Mouse (Mus musculus): Measurements from ENCODE around the gene Insig1.

Gene Insig1

GRCm38 (mm10) chr5:28070828-28071455, at the start of gene Insig1:
Gene Insig1 (plus strand): TSS chr5:28071363.
- DNase-seq (ENCODE audit: low spot score in 2 of 2): peak; percentile 97 to 98

DNA sequence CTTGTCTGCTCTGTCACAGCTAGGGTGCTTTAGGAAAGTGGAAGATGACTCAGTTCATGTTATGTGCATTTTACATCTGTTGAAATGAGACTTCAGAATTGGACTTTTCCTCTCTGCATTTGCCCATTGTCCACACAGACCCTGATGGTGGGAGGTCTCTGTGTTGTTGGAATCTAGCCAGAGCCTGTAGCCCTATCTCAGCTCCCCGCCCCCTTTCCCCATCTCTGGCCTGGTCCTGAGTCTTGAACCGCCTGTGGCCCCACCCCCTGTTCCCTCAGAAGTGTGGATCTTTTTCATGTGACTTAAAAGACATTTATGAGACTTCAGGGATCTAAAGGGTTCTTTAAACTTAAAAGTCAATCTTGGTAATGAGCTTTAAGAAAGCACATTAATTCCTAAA, 47.7 kb upstream of the Insig1 start:
- no peak for DNase-seq (ENCODE audit: low spot score in 2 of 2)

- DNase-seq (ENCODE audit: low spot score in 2 of 2): no peak
Observed at GRCm38 (mm10) chr5:28031577-28032236, 39.5 kb upstream of the Insig1 start.

- no peak for DNase-seq (ENCODE audit: low spot score in 2 of 2)
Observed at GRCm38 (mm10) chr5:28032866-28033265, 38.3 kb upstream of the Insig1 start.

DNA sequence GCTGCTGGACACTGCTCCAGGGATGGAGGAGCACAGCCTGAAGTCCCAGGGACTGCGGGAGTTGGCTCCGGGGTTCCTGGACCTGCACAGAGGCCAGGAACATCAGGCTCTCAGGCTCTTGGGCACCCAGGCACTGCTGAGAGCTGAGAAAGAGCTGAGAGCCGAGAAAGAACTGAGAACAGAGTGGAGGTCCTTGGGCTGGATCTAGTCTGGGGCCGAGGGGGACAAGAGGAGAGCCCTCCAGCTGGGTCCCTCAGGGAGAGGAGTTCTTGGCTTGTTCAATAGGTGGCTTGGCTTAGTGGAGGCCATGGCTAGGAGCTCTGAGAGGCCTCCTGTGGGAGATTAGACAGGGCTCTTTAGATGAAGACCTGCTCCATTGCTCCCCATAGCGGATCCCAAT, 37.9 kb upstream of the Insig1 start:
- no peak for DNase-seq (ENCODE audit: low spot score in 2 of 2)

DNA sequence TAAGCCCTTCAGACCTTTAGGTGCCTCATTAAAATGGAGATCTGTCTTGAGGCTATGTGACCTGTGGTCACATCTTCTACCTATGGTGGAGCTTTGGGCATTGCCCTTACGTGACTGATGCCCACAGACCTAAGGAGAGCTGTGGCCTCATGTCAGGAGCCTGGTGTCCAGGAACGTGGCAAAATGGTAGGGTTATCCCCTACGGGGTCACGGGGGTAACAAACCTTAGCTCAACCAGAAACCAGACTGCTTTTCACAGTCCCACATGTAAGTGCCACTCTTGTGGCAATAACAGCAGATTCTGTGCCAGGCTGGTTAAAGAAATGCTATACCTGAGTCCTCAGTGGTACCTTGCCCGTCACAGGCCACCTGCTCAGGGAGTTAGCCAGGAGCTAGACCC, 37.3 kb upstream of the Insig1 start:
- DNase-seq (ENCODE audit: low spot score in 2 of 2): no peak

- no peak for DNase-seq (ENCODE audit: low spot score in 2 of 2)
Observed at GRCm38 (mm10) chr5:28036011-28036410, 35.2 kb upstream of the Insig1 start.

DNA sequence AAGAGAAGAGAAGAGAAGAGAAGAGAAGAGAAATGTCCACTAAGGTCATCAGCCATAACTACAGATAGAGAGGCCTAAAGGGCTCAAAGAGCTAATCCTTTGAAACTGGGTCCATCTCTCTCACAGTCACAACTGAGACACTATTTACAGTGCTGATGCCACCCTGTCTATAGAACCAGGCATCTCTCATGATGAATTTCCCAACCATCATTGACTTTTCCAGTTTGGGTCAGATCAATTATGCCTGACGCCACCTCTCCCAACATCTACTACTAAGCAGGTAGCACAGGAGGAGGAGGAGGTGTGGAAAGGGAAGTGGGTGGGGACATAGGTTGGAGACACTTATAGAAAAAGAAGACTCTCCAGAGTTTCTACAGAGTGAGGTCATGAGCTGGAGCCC, 34.6 kb upstream of the Insig1 start:
- DNase-seq (ENCODE audit: low spot score in 2 of 2): no peak

DNA sequence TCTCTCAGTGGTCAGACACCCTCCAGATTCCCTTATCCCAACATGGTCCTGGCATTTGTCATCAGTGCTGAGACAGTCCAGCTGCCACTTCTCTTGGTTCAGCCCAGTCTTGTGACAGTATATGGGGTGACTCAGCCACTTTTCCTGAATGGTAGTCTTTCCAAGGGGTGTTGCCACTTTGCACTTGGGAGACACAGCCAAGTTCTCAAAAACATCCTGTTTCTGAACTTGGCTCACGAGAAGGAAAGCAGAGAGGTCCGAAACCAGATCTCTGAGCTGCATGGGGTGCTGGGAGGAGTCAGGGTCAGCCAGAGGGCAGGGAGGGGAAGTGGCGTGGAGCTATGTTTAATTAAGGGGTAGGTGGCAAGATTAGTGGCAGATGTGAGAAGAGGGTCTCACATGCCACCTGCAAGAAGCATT, 34.0 kb upstream of the Insig1 start:
- DNase-seq (ENCODE audit: low spot score in 2 of 2): no peak

- DNase-seq (ENCODE audit: low spot score in 2 of 2): no peak
Observed at GRCm38 (mm10) chr5:28037639-28038038, 33.5 kb upstream of the Insig1 start.

GRCm38 (mm10) chr5:28038115-28038514, 33.0 kb upstream of the Insig1 start:
- peak in 1 of 2 experiments; percentile 16 for DNase-seq (ENCODE audit: low spot score in 2 of 2)

- no peak for DNase-seq (ENCODE audit: low spot score in 2 of 2)
Observed at GRCm38 (mm10) chr5:28039746-28040655, 31.2 kb upstream of the Insig1 start.

GRCm38 (mm10) chr5:28040726-28041125, 30.4 kb upstream of the Insig1 start:
- DNase-seq (ENCODE audit: low spot score in 2 of 2): no peak

DNA sequence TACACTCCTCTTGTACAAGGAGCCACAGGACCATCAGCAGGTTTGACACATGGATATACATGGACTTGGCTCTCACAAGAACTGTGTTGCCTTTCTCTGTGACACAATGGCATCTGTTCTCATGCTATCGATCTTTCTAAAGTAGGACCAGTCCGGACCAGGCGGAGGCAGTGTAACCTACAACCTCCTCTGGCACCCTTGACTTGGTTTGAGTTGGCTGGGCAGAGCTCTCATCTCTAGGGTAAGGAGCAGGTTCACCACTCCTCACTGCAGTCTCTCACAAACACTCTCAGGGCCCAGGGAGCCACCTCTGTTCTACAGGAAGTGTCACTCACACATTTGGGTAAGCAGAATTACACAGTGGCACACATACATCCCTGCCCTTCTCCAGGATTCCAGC, 29.1 kb upstream of the Insig1 start:
- no peak for DNase-seq (ENCODE audit: low spot score in 2 of 2)

GRCm38 (mm10) chr5:28042779-28043178, 28.4 kb upstream of the Insig1 start:
- DNase-seq (ENCODE audit: low spot score in 2 of 2): no peak

GRCm38 (mm10) chr5:28043386-28043785, 27.8 kb upstream of the Insig1 start:
- no peak for DNase-seq (ENCODE audit: low spot score in 2 of 2)

GRCm38 (mm10) chr5:28046966-28047365, 24.2 kb upstream of the Insig1 start:
- no peak for DNase-seq (ENCODE audit: low spot score in 2 of 2)

GRCm38 (mm10) chr5:28047961-28048360, 23.2 kb upstream of the Insig1 start:
- no peak for DNase-seq (ENCODE audit: low spot score in 2 of 2)

GRCm38 (mm10) chr5:28055450-28055849, 15.7 kb upstream of the Insig1 start:
- no peak for DNase-seq (ENCODE audit: low spot score in 2 of 2)

GRCm38 (mm10) chr5:28056877-28057276, 14.3 kb upstream of the Insig1 start:
- no peak for DNase-seq (ENCODE audit: low spot score in 2 of 2)

- no peak for DNase-seq (ENCODE audit: low spot score in 2 of 2)
Observed at GRCm38 (mm10) chr5:28060506-28060905, 10.7 kb upstream of the Insig1 start.

DNA sequence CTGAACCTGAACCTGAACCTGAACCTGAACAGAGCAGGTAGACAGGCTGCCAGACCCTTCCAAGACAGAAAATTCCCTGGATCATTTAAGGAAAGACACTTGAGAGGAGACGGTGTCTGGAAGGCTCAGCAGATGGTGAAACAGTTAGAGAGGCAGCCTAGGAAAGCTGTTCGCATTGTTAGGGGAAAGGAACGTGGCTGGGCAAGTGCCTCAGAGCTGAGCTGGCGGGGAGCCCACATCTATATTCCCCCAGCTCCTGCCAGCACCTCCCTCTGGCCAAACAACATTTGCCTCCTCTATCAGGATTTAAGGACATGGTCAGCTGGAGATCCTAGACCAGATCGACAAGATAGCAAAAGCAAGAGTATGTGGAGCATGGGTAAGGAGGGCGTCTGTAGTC, 10.2 kb upstream of the Insig1 start:
- no peak for DNase-seq (ENCODE audit: low spot score in 2 of 2)
